Mouse (Mus musculus): ENCODE measurements at regions not wholly inside any gene's neighbourhood (a gene's known extent, or its start where the extent isn't known, plus 50 kb on each side); places are given as distances from the start of the nearest gene placed in this dataset.
"Not testable (repeated sequence)": the region's sequence is repeated elsewhere in the genome, so short reads cannot be mapped to it uniquely, and the experiment has no call there.

GRCm38 (mm10) chr8:86258011-86258410, 322.5 kb downstream of the Abcc12 start:
- DNase-seq (ENCODE audit: extremely low spot score in 1 of 2, low spot score in 2 of 2), result no peak
- Histone ChIP-seq H3K4me3 (no peak overlapping the region), H3K27ac (no peak overlapping the region)
- intact Hi-C loops (cut with DNase I), result no loop called here
- no peak for TF ChIP-seq CTCF (IDR thresholded peaks at IDR 0.05)

- no peak overlapping the region for H3K4me3 ChIP-seq
- DNase-seq (ENCODE audit: extremely low spot score in 1 of 2, low spot score in 2 of 2), result no peak
- intact Hi-C loops (cut with DNase I), result no loop called here
- H3K27ac ChIP-seq, result no peak overlapping the region
- TF ChIP-seq CTCF (IDR thresholded peaks at IDR 0.05), result no peak
Measured at GRCm38 (mm10) chr8:86255431-86255830, 325.1 kb downstream of the Abcc12 start.

- DNase-seq (ENCODE audit: extremely low spot score in 1 of 2, low spot score in 2 of 2), result no peak
- TF ChIP-seq CTCF (IDR thresholded peaks at IDR 0.05), result no peak
- no peak overlapping the region for H3K27ac ChIP-seq
- H3K4me3 ChIP-seq, result no peak overlapping the region
- intact Hi-C loops (cut with DNase I), result no loop called here
Measured at GRCm38 (mm10) chr8:86254680-86255079, 325.8 kb downstream of the Abcc12 start.

- no peak for DNase-seq (ENCODE audit: extremely low spot score in 1 of 2, low spot score in 2 of 2)
- no peak for TF ChIP-seq CTCF (IDR thresholded peaks at IDR 0.05)
- intact Hi-C loops (cut with DNase I), result no loop called here
- no peak overlapping the region for H3K4me3 ChIP-seq
- no peak overlapping the region for H3K27ac ChIP-seq
Measured at GRCm38 (mm10) chr8:86252696-86253355, 327.7 kb downstream of the Abcc12 start.

- no peak overlapping the region for H3K4me3 ChIP-seq
- no peak for TF ChIP-seq CTCF (IDR thresholded peaks at IDR 0.05)
- no peak overlapping the region for H3K27ac ChIP-seq
- DNase-seq (ENCODE audit: extremely low spot score in 1 of 2, low spot score in 2 of 2), result no peak
- intact Hi-C loops (cut with DNase I), result no loop called here
Measured at GRCm38 (mm10) chr8:86234696-86235095, 345.8 kb downstream of the Abcc12 start.

- intact Hi-C loops (cut with DNase I); DNase-seq (ENCODE audit: extremely low spot score in 1 of 2, low spot score in 2 of 2); H3K4me3 ChIP-seq: not testable (repeated sequence)
Measured at GRCm38 (mm10) chr8:86231994-86232393, 348.5 kb downstream of the Abcc12 start.

GRCm38 (mm10) chr8:86224851-86225250, 355.6 kb downstream of the Abcc12 start:
- Histone ChIP-seq H3K27ac (no peak overlapping the region), H3K4me3 (no peak overlapping the region)
- TF ChIP-seq CTCF (IDR thresholded peaks at IDR 0.05), result no peak
- no peak for DNase-seq (ENCODE audit: extremely low spot score in 1 of 2, low spot score in 2 of 2)
- intact Hi-C loops (cut with DNase I), result no loop called here

More at GRCm38 (mm10) chr8:86231994-86232393, 348.5 kb downstream of the Abcc12 start:
- H3K27ac ChIP-seq, result not testable (repeated sequence)
- peak; percentile 35 for TF ChIP-seq CTCF (IDR thresholded peaks at IDR 0.05)

- no peak for DNase-seq (ENCODE audit: extremely low spot score in 1 of 2, low spot score in 2 of 2)
- Histone ChIP-seq H3K27ac (no peak overlapping the region), H3K4me3 (no peak overlapping the region)
- intact Hi-C loops (cut with DNase I), result no loop called here
- no peak for TF ChIP-seq CTCF (IDR thresholded peaks at IDR 0.05)
Measured at GRCm38 (mm10) chr8:86222715-86223114, 357.8 kb downstream of the Abcc12 start.

- Histone ChIP-seq H3K27ac (no peak overlapping the region), H3K4me3 (no peak overlapping the region)
- TF ChIP-seq CTCF (IDR thresholded peaks at IDR 0.05), result no peak
- no peak for DNase-seq (ENCODE audit: extremely low spot score in 1 of 2, low spot score in 2 of 2)
- intact Hi-C loops (cut with DNase I), result no loop called here
Measured at GRCm38 (mm10) chr8:86222228-86222627, 358.3 kb downstream of the Abcc12 start.

- Histone ChIP-seq H3K4me3 (no peak overlapping the region), H3K27ac (no peak overlapping the region)
- intact Hi-C loops (cut with DNase I), result no loop called here
- DNase-seq (ENCODE audit: extremely low spot score in 1 of 2, low spot score in 2 of 2), result no peak
- no peak for TF ChIP-seq CTCF (IDR thresholded peaks at IDR 0.05)
Measured at GRCm38 (mm10) chr8:86214399-86214798, 366.1 kb downstream of the Abcc12 start.

- no peak for DNase-seq (ENCODE audit: extremely low spot score in 1 of 2, low spot score in 2 of 2)
- H3K27ac ChIP-seq, result no peak overlapping the region
- TF ChIP-seq CTCF (IDR thresholded peaks at IDR 0.05), result no peak
- intact Hi-C loops (cut with DNase I), result no loop called here
- H3K4me3 ChIP-seq, result no peak overlapping the region
Measured at GRCm38 (mm10) chr8:86212461-86212860, 368.0 kb downstream of the Abcc12 start.

- Histone ChIP-seq H3K4me3 (no peak overlapping the region), H3K27ac (no peak overlapping the region)
- DNase-seq (ENCODE audit: extremely low spot score in 1 of 2, low spot score in 2 of 2), result no peak
- no peak for TF ChIP-seq CTCF (IDR thresholded peaks at IDR 0.05)
- intact Hi-C loops (cut with DNase I), result no loop called here
Measured at GRCm38 (mm10) chr8:86208812-86209262, 368.1 kb downstream of the Phkb start.

Measured in left cerebral cortex, adult 2 months (tissue).